Mouse (Mus musculus): ENCODE results near the gene Fpr2.
"Not testable (repeated sequence)": the region's sequence is repeated elsewhere in the genome, so short reads cannot be mapped to it uniquely, and the experiment has no call there.

Gene Fpr2

DNA sequence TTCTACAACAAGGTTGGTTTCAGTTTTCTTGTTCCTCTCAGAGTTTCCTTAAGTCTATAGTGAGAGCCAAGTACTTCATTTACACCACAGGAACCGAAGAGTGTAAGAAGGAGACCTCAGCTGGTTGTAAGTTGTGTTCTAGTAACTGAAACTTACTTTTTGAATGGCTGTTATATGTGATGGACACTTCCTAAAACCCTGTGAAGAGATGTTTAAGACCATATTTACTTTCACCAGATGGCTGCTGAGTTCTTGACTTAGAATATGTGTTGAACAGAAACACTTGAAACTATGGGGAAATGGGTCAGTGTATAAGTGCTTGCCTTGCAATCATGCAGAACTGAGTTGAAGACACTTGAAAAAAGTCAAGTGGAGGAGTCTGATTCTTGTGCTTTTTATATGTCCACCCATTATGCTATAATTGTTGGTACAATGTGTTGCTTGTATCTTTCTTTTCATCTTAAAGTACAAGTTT lies at the start of gene Fpr2, which contains the start of gene Fpr3:
Gene Fpr2, plus strand, starts transcription at position 51 of the 475 bp plus-strand sequence.
Gene Fpr3, plus strand, starts transcription at position 79 of the 475 bp plus-strand sequence.
- no peak for DNase-seq (ENCODE audit: low spot score)

DNA sequence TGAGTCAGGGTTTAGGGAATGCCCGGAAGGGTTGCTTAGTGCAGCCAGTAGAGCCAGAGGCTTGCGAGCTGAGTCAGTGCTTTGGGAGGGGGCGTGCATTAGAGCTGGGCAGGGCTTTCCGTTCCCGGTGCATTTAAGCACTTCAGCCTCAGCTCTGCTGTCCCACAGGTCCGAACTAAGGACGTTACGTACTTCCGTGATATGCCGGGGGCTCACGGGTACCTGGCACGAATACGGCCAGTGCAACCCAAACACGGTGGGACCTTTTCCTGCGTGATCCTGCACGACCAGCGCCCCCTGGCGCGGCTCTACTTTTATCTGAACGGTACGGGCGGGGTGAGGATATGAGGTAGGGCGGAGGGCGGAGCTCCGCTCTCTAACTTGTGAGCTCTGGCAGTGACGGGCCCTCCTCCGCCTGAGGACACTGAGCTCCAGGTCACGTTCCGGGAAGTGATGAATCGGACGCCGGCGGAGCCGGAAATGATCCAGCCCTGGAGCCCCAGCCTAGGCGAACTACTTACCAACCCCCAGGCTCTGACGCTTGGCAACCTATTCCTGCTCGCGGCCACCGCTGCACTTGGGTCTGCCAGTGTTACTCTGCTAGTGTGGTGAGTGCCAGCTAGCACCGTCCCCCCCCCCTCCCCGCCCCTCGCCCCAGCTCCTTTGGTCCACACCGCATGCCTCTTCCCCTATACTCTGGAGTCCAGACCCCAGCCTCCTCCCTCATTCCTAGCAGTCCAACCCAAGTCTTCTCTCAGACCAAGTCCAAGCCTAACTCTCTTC lies 49.5 kb upstream of the Fpr2 start:
- peak; percentile 88 for DNase-seq (ENCODE audit: low spot score)

DNA sequence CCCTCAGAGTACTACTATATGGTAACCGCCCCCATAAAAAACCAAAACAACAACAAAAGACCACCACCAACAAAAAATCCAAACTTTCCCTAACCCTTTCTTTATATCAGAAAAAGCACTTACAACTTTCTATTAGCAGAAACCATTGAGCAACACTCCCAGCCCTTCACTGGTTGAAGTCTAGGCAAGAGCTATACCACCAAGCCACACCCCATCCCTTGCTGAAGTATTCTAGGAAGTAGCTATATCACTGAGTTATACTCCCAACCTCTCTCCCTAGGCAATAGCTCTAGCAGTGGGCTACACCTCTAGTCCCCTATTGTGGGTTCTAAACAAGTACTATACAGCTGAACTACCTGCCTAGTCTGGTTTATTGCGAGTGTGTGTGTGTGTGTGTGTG lies 48.3 kb upstream of the Fpr2 start:
- DNase-seq (ENCODE audit: low spot score) = peak; percentile 7

DNA sequence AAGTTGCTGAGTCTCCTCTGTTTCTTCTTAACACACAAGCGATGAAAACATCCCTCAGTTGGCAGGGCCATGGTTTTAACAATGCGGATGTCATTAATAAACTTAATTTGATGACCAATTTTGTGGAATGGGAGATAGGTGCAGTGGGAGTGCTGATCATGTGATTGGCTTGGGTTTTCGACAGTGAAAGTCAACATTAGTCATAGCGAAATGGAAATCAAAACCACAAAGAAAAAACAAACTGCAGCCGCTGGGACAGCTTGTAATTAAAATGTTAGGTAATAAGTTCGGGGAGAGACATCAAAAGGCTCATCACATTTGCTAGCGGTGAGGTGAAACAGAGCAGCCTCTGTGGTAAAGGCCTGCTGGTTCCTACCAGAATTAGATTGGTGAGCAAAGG lies 46.8 kb upstream of the Fpr2 start:
- no peak for DNase-seq (ENCODE audit: low spot score)

DNA sequence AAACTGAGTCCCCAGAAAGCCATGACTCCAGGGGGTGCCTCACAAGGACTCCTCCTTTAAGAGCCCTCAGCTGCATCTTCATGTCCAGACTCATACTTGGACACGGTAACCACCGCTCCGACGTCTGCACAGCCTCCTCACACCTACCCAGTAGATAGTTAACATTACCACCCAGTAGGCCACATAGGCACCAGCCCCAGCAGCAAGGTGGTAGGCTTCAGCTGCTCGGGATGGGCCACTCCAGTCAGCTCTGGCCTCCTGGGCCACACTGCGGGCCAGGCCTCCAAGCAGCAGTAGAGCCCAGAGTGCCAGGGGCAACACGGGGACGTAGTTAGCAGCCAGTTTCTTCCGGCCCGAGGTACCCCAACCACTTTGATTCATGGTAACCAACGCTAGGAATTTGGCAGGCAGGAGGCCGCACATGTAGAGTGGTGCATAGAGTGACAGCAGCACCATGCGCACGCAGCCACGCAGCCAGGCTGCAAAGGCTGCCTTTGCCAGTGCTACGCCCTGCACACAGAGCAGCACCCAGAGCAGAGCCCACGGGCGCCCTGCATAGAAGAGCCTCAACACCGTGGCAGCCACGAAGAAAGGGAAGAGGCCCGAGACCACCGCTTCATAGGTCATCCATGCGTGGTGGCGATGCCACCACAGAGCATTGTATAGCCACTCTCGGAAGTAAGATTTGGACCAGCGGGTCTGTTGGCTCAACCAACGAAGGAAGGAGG lies 43.9 kb upstream of the Fpr2 start:
- no peak for DNase-seq (ENCODE audit: low spot score)

DNA sequence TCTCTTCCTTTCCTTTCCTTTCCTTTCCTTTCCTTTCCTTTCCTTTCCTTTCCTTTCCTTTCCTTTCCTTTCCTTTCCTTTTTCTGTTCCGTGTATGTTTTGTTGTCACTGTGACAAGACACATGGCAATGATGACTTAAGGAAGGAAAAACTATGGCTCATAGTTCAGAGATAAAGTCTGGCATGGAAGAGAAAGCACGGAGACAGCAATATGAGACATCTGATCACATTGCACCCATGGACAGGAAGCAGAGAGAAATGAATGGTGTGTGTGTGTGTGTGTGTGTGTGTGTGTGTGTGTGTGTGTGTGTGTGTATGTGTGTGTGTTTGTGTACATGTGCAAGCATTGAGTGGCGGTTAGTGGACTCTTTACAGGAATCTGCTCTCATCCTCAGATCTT lies 43.0 kb upstream of the Fpr2 start:
- not testable (repeated sequence) for DNase-seq (ENCODE audit: low spot score)

DNA sequence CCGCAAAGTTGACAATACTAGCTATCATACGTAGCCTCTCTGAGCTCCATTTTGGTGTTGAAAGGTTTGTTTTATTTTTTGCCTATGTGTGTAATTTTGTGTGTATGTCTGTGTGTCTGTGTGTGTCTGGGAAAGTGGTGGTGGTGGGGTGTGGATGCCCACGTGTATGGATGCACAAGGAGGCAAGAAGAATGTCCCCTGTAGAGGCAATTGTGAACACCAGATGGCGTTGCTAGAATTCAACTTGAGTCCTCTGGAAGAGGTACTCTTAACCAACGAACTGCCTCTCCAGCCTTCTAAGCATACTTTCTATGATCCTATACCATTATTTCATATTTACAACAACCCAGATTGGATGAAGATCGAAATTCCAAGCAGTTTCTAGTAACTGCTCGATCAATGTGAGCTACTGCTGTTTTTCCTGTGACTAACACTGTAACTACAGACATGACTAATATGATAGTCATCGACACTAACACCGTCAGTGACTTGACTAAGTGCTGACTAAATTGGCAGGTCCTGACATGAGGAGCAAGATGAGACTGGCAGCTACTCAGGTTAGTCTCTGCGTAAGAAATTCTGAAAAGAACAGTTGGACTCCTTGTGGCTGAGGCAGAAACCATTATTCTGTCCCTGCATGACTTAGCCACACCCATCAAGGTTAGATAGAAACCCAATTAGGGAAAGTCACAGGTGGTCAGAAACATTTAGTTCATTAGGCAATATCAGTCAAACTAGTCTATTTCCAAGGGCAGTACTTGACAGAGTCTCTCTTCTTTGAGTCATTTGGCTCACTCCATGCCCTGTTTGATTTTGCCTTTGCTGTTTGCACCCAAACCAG lies 42.2 kb upstream of the Fpr2 start:
- DNase-seq (ENCODE audit: low spot score) = no peak

DNA sequence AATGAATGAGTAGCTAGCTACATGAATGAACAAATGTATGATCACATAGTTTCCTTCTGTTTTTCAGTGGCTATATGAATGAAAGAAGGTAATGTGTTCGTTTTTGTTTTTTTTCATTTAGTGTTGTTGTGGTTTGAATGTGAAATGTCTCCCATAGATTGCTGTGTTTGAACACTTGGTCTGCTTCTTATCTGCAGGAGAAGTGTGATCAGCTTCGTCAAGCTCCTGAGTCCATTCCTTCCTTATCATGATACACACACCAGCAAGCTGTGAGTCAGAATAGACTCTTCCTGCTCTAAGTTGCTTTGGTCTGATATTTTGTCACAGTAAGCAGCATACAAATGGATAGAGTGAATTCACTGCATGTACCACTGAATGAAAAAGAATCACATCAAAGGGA lies 38.6 kb upstream of the Fpr2 start:
- peak; percentile 13 for DNase-seq (ENCODE audit: low spot score)

DNA sequence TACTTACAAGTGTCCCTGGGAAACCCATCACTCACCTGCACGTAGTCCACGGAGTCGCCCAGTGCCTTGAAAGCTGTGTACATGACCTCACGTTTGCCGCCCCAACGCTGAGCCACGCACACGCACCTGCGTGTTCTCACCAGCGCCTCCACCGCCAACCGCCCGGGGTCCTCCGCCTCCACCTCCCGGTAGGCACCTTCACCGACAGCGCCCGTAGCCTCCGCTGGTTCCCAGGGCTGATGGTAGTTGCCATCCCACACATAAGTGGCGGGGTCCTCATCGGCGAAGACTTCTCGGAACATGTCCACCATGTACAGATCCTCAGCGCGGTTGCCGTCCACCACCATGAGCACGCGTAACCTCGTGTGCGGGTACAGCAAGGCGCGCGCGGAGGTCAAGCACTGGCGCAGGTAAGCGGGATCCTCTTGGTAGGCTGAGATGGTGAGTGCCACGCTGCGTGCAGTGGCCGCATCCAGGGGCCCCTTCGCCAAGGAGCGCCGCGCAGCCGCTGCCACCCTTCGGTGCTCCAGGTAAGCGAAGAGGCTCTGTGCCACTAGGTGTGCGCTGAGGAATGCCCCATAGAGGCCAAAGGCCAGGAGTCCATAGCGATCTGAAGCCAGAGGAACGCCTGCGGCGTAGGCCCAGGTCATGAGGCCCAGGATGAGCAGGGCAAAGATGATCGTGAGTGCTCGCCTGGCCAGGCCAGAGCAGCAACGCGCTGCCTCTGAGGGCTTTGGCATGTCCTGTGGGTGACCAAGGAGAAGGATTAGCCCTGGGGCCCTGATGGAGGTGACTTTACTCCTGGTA lies 37.5 kb upstream of the Fpr2 start:
- DNase-seq (ENCODE audit: low spot score) = no peak

DNA sequence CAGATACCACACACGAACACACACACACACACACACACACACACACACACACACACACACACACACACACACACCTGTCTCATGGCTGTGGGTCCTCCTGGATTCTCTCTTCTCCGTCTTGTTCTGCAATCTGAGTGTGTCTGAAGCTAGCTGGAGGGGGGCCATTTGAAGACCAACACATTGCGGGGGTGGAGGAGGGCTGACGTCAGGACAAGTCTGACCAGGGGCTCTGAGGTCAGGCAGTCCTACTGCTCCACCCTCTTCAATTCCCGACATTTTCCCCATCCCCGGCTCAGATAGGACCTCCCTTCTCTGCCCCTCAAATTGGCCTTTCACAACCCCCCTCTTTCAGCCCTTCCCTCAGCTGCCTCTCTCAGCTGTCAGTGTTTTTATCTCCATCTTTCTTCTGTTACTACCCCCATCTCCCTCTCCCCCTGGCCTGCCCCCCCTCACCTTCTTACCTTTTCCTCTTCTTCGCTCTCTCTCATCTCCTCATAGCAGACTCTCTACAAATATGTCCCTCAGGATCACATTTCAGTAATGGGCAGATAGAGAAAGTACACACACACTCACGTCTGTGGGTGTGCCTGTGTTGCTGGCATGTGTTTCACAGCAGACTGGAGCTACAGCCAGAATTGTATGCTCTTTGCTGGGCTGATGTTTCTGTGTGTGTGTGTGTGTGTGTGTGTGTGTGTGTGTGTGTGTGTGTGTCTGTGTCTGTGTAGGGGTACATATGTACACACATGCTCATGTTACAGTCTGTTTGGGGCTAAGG lies 32.4 kb upstream of the Fpr2 start, which contains the start of gene Has1:
Gene Has1, minus strand, starts transcription at position 142 of the 775 bp plus-strand sequence.
- no peak for DNase-seq (ENCODE audit: low spot score)

DNA sequence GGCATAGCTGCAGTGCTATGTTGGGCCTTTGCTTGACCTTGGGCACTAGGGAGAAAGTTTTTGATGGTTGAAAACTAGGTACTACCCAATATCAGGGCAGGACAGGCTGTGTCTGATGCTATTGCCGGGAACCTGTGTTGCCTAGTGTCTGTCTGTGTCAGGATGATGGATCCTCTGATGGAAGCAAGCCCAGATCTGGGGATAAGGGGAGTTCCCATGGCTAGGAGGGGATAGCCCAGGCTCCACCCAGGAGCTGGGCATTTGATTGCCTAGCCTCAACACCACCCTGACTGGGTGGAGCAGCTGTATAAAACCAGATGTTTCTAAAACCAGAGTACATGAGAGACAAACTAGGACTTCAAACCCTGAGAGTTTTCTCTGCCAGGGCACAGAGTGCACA lies 31.0 kb upstream of the Fpr2 start:
- no peak for DNase-seq (ENCODE audit: low spot score)

DNA sequence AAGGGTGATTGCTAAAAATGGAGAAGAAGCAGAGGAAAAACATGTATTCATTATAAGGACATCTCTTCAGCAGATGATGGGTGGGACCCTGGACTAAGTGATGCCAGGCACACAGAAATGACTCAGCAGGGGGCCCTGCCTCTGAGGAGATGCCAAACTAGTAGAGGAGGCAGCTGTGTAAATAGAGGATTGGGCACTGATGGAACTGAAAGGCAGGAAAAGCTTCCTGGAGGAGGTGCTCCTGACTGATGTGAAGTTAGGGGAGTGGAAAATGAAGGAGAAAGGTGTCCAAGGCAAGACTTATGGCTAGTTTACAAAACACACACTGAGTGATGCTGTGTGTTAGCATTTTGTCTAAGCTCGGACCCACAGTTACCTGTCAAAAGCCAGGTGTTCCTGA lies 30.2 kb upstream of the Fpr2 start:
- no peak for DNase-seq (ENCODE audit: low spot score)

DNA sequence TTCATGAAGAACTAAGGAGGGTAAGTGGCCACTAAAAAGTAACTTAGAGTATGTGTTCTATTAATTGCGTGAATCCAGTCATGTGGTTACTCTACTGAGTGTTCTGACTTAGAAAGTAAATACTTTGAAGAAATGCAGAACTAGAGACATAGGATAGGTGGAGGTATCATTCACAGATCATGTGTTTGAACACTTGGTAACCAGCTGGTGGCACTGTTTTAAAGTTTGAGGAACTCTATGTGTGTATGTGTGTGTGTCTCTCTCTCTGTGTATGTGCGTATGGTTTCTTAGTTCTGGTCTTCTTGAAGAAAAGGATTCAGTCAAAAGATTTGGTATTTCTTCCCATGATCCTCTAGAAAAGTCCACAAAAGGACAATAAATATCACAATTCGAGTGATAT lies 27.5 kb upstream of the Fpr2 start:
- DNase-seq (ENCODE audit: low spot score) = no peak

DNA sequence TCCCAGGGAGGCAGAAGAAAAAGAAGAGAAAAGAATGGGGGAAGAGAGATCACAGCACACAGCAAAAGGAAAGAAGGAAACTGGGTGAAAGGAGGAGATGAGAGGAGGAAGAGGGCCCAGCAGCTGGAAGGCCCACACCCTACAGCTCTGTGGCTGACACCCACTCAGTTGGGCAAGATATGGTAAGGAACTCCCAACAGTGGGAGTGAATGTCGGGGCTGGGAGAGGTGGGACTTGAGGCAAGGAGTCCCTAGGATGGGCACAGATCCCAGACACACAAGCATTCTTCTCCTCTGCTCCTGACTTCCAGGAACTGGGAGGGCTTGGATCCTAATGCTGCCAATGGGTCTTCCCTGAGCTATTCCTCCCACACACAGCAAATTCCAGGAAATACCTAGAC lies 25.3 kb upstream of the Fpr2 start:
- DNase-seq (ENCODE audit: low spot score) = no peak

DNA sequence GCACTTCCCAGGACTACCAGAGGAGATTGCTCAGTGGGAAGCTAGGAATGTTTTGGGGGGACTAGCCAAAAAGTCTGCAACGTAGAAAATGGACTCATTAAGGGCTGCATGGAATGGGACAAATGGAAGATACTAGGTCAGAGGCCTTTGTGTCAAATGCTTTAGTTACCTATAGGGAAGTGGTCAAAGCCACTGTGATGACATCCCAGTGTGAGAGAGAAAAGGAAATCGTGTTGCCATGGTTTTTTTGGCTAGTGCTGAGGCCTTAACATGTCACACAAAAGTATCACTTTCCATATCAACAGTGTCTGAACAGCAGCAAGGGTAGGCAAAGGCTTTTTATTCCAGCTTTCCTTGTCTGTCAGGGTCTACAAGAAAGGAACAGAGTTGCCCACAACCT lies 22.5 kb upstream of the Fpr2 start:
- DNase-seq (ENCODE audit: low spot score) = no peak

DNA sequence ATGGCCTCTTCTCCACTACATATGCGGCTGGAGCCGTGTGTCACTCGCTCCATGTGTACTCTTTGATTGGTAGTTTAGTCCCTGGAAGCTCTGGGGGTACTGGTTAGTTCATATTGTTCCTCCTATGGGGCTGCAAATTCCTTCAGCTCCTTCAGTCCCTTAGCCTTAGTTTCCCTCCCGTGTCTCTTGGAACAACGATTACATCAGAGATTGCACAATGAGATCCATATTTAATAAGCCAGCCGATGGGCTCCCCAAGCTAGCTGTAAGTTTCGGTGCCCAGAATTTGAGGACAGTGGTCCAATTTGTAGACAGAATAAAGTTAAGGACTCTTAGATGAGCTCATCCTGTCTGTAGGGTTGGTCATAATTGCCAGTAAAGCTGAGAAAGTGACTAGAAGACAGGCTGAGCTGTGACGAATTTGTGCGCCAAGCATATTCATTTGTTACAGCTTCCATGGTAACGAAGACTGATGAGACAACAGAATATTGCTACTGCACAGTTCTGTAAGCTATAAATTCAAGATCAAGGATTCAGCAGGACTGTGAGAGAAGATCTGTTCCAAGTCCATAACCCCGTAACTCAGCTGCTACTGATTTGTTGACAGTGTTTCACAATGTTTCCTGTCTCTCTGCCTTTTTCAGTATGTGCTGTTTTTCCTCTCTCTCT lies 20.7 kb upstream of the Fpr2 start:
- DNase-seq (ENCODE audit: low spot score) = no peak

DNA sequence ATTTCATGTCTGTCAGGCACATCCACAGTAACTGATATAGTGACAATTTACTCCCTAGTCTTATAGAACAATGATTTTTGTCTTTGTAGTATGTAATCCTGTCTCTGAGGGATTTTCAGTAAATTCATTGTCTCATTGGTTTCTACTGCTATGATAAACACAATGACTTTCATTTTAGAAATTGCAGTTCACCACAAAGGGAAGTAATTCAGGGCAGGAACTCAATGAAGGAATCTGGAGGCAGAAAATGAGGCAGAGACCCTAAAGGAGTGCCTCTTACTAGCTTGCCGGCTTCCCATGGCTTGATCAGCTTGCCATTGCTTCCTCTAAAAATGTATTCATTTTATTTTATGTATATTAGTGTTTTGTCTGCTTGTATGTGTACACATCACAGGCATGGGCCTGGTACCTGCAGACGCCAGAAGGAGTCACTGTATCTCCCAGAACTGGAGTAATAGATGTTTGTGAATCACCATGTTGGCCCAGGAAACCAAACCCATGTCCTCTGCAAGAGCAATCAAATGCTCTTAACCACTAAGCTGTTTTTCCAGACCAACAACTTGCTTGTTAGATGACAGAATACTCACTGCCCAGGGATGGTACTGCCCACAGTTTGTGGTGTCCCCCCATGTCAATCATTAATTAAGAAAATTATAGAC lies 16.6 kb upstream of the Fpr2 start:
- no peak for DNase-seq (ENCODE audit: low spot score)

DNA sequence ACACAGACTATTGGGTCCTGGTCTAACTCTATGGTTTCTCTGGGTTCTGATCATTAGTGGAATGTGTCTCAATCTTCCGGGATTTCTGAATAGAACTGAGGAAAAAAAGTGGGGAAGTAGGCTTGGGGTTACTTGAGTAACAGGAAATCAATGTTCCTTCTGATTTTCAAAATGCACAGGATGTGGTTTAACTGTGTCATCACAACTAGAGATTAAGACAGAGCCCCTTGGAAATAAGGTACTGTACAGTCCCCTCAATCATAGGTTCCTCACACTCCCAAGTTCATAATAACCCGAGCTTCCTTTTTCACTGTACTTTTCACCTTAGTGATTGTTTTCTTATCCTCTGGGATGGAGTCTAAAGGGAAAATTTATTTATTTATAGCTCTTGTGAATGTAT lies 15.9 kb upstream of the Fpr2 start:
- no peak for DNase-seq (ENCODE audit: low spot score)

DNA sequence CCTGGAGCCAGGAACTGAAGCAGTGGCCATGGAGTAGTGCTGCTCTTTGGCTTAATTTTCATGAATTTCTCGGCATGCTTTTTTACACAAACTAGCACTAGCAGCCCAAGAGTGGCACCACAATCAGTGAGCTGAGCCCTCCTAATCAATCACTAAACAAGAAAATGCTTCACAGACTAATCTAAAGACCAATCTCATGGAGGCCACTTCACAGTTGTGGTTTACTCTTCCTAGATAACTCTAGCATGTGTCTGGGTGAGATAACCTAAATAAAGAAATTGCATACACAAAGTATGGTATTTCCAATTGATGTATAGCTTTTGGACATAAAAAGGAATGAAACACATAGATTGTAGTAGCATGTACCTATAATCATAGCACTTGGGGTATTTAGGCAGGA lies 8.3 kb upstream of the Fpr2 start:
- no peak for DNase-seq (ENCODE audit: low spot score)

DNA sequence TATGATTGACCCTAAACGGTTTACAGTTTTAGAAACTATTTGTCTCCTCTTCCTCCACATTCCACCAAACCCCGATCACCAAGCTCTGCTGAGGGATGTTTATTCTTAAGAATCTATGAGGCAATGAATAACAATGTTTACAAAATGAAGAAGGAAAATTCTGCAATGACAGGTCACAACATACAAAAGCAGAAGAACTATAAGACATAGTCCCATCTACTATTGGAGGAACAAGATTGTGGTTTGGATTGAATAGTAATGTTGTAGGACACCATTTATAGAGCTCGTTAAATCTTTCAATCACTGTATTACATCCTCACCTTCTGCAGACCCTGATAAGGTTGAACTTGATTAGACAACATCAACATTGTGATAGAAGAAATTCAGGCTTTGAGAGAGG lies 5.0 kb upstream of the Fpr2 start:
- no peak for DNase-seq (ENCODE audit: low spot score)

Data from c-Kit-positive CD71-positive TER-119-positive erythroid progenitor cells, embryonic 14.5 days (primary cell).